Mouse (Mus musculus) cerebellum, adult 2 months (tissue): ENCODE measurements around the gene Rab14.

Experiments
- CTCF ChIP-seq: fragments of 200-500 bp; IDR thresholded peaks from 2 replicates; pipeline ENCODE4 v1.5.1; 2011; ENCODE audit warnings: low read depth, mild to moderate bottlenecking, control low read depth, low read length, moderate library complexity, borderline replicate concordance; ENCODE audit not compliant: insufficient read depth
- POLR2A ChIP-seq: fragments of 200-500 bp; IDR thresholded peaks from 2 replicates; pipeline ENCODE4 v1.6.1; 2011; ENCODE audit warnings: low read length, control low read depth, borderline replicate concordance; ENCODE audit not compliant: insufficient read depth

DNA sequence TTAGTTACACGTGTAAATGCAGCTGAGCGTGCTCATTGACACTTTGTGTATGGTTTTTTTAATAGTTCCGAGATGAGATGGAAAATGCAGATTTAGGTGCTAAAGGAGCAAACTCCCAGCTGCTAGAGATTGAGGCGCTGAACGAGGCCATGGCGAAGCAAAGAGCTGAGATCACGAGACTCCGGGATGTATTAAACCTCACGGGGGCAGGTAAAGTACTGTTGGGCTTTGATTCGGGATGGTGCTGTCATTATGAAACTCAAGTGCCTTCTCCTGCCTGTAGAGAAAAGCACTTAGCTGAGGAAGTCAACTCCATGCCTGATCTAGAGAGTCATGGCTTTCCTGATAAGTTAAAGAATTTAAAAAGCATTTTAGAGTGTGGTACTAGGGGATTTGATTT lies 52.1 kb downstream of the Rab14 start:
- no peak for TF ChIP-seq POLR2A
- TF ChIP-seq CTCF: no peak
